Mouse (Mus musculus): ENCODE results near the gene Serpinb9b. TPM values are rescaled to one million over a fixed set of nuclear protein-coding genes. Genes with fewer than 3 reads are reported as not detected.

Gene Serpinb9b
- total and polyA plus RNA-seq, 3 experiments = 1.5 to 3.9 TPM; not detected in 1

GRCm38 (mm10) chr13:32993152-32993893 lies 33.9 kb upstream of the Serpinb9b start (continued):
- TF ChIP-seq UBTF (IDR thresholded peaks at IDR 0.05; ENCODE audit: borderline replicate concordance, insufficient read depth, low read depth, low read length) = no peak
- no peak for TF ChIP-seq RAD21 (IDR thresholded peaks at IDR 0.05; ENCODE audit: low read depth, low read length)
- TF ChIP-seq MAZ (IDR thresholded peaks at IDR 0.05; ENCODE audit: low read depth, low read length) = peak; percentile 60; the same call in 1 of the 2 replicates
- TF ChIP-seq EP300 (IDR thresholded peaks at IDR 0.05; ENCODE audit: low read depth in 1 of 2, low read length in 2 of 2) = peak; percentile 91

DNA sequence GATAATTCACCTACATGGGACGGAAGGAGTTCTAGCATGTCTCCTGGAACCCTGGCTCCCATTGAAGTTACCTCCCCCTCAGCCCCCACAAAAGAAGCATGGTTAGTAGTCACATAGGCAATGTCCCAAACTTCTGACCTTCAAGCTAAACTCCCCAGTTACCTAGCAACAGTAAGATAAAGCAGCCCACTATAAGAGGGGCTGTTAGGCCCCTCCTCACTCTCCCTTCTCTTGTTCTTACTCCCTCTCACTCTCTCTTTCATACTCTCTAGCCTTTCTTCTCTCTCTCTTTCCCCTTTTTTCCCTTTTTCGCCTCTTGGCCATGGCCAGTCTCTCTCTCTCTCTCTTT lies 33.3 kb upstream of the Serpinb9b start:
- H3K4me1 ChIP-seq (ENCODE audit: control insufficient read depth in 1 of 2, insufficient read depth in 2 of 2, low read length in 2 of 2) = peaks cover 13 to 26% of the 10 kb centered on the region in 2 experiments
- peak overlapping the region; percentile 100 for H3K27ac ChIP-seq (ENCODE audit: control insufficient read depth, low read depth, low read length)
- no peaks in the 10 kb centered on the region for H3K27me3 ChIP-seq (ENCODE audit: control insufficient read depth in 1 of 2, insufficient read depth in 2 of 2, low read length in 2 of 2)

DNA sequence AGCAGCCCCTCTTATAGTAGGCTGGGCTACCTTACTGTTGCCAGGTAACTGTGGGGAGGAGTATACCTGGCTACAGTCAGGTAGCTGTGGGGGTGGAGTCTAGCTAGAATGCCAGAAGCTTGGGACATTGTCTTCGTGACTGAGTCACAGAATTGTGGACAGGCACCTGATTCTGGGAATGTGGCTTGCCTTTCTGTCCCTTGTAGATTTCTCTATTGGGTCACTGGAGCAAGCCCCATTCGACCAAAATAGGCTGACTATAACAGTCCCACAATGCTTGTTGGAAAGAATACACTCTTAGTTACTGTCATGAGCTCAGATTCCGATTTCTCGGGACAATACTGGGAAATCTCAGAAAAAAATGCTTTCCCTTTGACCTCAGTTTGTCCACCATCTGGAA lies 32.2 kb upstream of the Serpinb9b start:
- TF ChIP-seq GABPA (IDR thresholded peaks at IDR 0.05; ENCODE audit: low read depth, low read length) = no peak
- no peak for TF ChIP-seq MEF2A (IDR thresholded peaks at IDR 0.05; ENCODE audit: extremely low read depth, insufficient replicate concordance, low read depth, low read length, poor library complexity, severe bottlenecking)
- no peak for TF ChIP-seq TBP (IDR thresholded peaks at IDR 0.05; ENCODE audit: low read depth, low read length)
- no peak for TF ChIP-seq POLR2AphosphoS2 (IDR thresholded peaks at IDR 0.05; ENCODE audit: low read length)
- no peak for TF ChIP-seq TCF12 (IDR thresholded peaks at IDR 0.05; ENCODE audit: low read depth, low read length)
- TF ChIP-seq ZC3H11A (IDR thresholded peaks at IDR 0.05; ENCODE audit: low read depth, low read length) = no peak
- TF ChIP-seq POLR2A (IDR thresholded peaks at IDR 0.05; ENCODE audit: control insufficient read depth in 1 of 2, insufficient read depth in 1 of 2, low read depth in 1 of 2, low read length in 2 of 2, poor library complexity in 1 of 2) = no peak
- TF ChIP-seq MAFK (IDR thresholded peaks at IDR 0.05; ENCODE audit: borderline replicate concordance, low read depth, low read length) = no peak
- no peak for TF ChIP-seq UBTF (IDR thresholded peaks at IDR 0.05; ENCODE audit: borderline replicate concordance, insufficient read depth, low read depth, low read length)
- no peak for TF ChIP-seq USF1 (IDR thresholded peaks at IDR 0.05; ENCODE audit: low read depth, low read length)
- no peak for TF ChIP-seq ZKSCAN1 (IDR thresholded peaks at IDR 0.05; ENCODE audit: low read depth, low read length)
- no peak for TF ChIP-seq ZNF384 (IDR thresholded peaks at IDR 0.05; ENCODE audit: low read depth, low read length)
- TF ChIP-seq BHLHE40 (IDR thresholded peaks at IDR 0.05; ENCODE audit: borderline replicate concordance, low read depth, low read length) = no peak
- no peak for TF ChIP-seq E2F4 (IDR thresholded peaks at IDR 0.05; ENCODE audit: borderline replicate concordance, low read depth, low read length)
- no peak for TF ChIP-seq SIN3A (IDR thresholded peaks at IDR 0.05; ENCODE audit: low read length)
- no peak overlapping the region for H3K9ac ChIP-seq (ENCODE audit: control insufficient read depth, low read depth, low read length, poor library complexity, severe bottlenecking)
- no peak overlapping the region for H3K27ac ChIP-seq (ENCODE audit: control insufficient read depth, low read depth, low read length)

More for the DNA sequence above, 33.3 kb upstream of the Serpinb9b start:
- peaks cover 0 to 13% of the 10 kb centered on the region in 2 experiments; a peak in 2 of 4 replicates for H3K36me3 ChIP-seq (ENCODE audit: control insufficient read depth in 1 of 2, insufficient read depth in 2 of 2, low read length in 2 of 2)
- no peaks in the 10 kb centered on the region for H3K79me2 ChIP-seq (ENCODE audit: control insufficient read depth, insufficient read depth, low read length, poor library complexity)
- H3K4me3 ChIP-seq (ENCODE audit: control insufficient read depth in 1 of 2, insufficient read depth in 1 of 2, low read depth in 2 of 2, low read length in 2 of 2) = peak overlapping the region; percentile 2 to 28; a peak in 3 of 4 replicates
- no peak for TF ChIP-seq BHLHE40 (IDR thresholded peaks at IDR 0.05; ENCODE audit: borderline replicate concordance, low read depth, low read length)
- no peak for TF ChIP-seq HCFC1 (IDR thresholded peaks at IDR 0.05; ENCODE audit: low read depth, low read length)
- no peak for TF ChIP-seq RAD21 (IDR thresholded peaks at IDR 0.05; ENCODE audit: low read depth, low read length)
- TF ChIP-seq MEF2A (IDR thresholded peaks at IDR 0.05; ENCODE audit: extremely low read depth, insufficient replicate concordance, low read depth, low read length, poor library complexity, severe bottlenecking) = no peak
- no peak for TF ChIP-seq E2F4 (IDR thresholded peaks at IDR 0.05; ENCODE audit: borderline replicate concordance, low read depth, low read length)
- no peak for TF ChIP-seq POLR2AphosphoS2 (IDR thresholded peaks at IDR 0.05; ENCODE audit: low read length)
- TF ChIP-seq ZC3H11A (IDR thresholded peaks at IDR 0.05; ENCODE audit: low read depth, low read length) = no peak
- no peak for TF ChIP-seq POLR2AphosphoS5 (IDR thresholded peaks at IDR 0.05; ENCODE audit: borderline replicate concordance, low read depth, low read length)
- TF ChIP-seq USF1 (IDR thresholded peaks at IDR 0.05; ENCODE audit: low read depth, low read length) = no peak
- TF ChIP-seq ELF1 (IDR thresholded peaks at IDR 0.05; ENCODE audit: low read depth, low read length) = no peak
- no peak for TF ChIP-seq POLR2A (IDR thresholded peaks at IDR 0.05; ENCODE audit: control insufficient read depth in 1 of 2, insufficient read depth in 1 of 2, low read depth in 1 of 2, low read length in 2 of 2, poor library complexity in 1 of 2)
- TF ChIP-seq MAZ (IDR thresholded peaks at IDR 0.05; ENCODE audit: low read depth, low read length) = no peak; the same call in 1 of the 2 replicates
- no peaks in the 10 kb centered on the region for H3K9me3 ChIP-seq (replicated peaks; ENCODE audit: insufficient read depth, low read length)
- peak overlapping the region; percentile 56 for H3K9ac ChIP-seq (ENCODE audit: control insufficient read depth, low read depth, low read length, poor library complexity, severe bottlenecking)
- DNase-seq (ENCODE audit: low read depth, low spot score) = no peak

More for the DNA sequence above, 32.2 kb upstream of the Serpinb9b start:
- Histone ChIP-seq H3K9me3 (replicated peaks; ENCODE audit: insufficient read depth, low read length) (no peaks in the 10 kb centered on the region), H3K79me2 (ENCODE audit: control insufficient read depth, insufficient read depth, low read length, poor library complexity) (no peaks in the 10 kb centered on the region), H3K4me3 (ENCODE audit: control insufficient read depth in 1 of 2, insufficient read depth in 1 of 2, low read depth in 2 of 2, low read length in 2 of 2) (no peak overlapping the region), H3K27me3 (ENCODE audit: control insufficient read depth in 1 of 2, insufficient read depth in 2 of 2, low read length in 2 of 2) (no peaks in the 10 kb centered on the region), H3K36me3 (ENCODE audit: control insufficient read depth in 1 of 2, insufficient read depth in 2 of 2, low read length in 2 of 2) (peaks cover 0 to 13% of the 10 kb centered on the region in 2 experiments; a peak in 2 of 4 replicates), H3K4me1 (ENCODE audit: control insufficient read depth in 1 of 2, insufficient read depth in 2 of 2, low read length in 2 of 2) (peaks cover 13 to 26% of the 10 kb centered on the region in 2 experiments)
- no peak for DNase-seq (ENCODE audit: low read depth, low spot score)

Data from MEL (cell line).